Mouse (Mus musculus) heart, embryonic 12.5 days (tissue): Measurements from ENCODE around the gene Mid2. TPM values are rescaled to one million over a fixed set of nuclear protein-coding genes. Genes with fewer than 3 reads are reported as not detected.
A peak's percentile ranks its signal among the peaks of the same experiment; 100 is the strongest.

Experiments
- ATAC-seq: fragments of 200-750 bp; cut with Nextera tagmentation; 2 replicates; pipeline ENCODE4 v1.8.0; 2017; ENCODE audit warnings: moderate TSS enrichment, moderate library complexity; ENCODE audit not compliant: insufficient number of reproducible peaks, low FRiP score
- H3K27ac ChIP-seq: fragments of 300-500 bp; sonication (generic); 2 replicates; pipeline ENCODE4 v1.5.1; 2016; ENCODE audit warnings: mild to moderate bottlenecking, moderate library complexity; ENCODE audit not compliant: poor library complexity, severe bottlenecking
- H3K27me3 ChIP-seq: fragments of 300-500 bp; sonication (generic); replicated peaks from 2 replicates; pipeline ENCODE4 v1.6.1; 2016; ENCODE audit warnings: mild to moderate bottlenecking, moderate library complexity
- H3K36me3 ChIP-seq: fragments of 300-500 bp; sonication (generic); 2 replicates; pipeline ENCODE4 v1.6.1; 2016; ENCODE audit warnings: mild to moderate bottlenecking, moderate library complexity
- H3K4me1 ChIP-seq: fragments of 300-500 bp; sonication (generic); replicated peaks from 2 replicates; pipeline ENCODE4 v1.6.1; 2016; ENCODE audit warnings: mild to moderate bottlenecking
- H3K4me2 ChIP-seq: fragments of 300-500 bp; sonication (generic); 2 replicates; pipeline ENCODE4 v1.6.1; 2016; ENCODE audit warnings: mild to moderate bottlenecking, moderate library complexity
- H3K4me3 ChIP-seq: fragments of 300-500 bp; sonication (generic); 2 replicates; pipeline ENCODE4 v1.5.1; 2016; ENCODE audit warnings: mild to moderate bottlenecking
- H3K9ac ChIP-seq: fragments of 300-500 bp; sonication (generic); 2 replicates; pipeline ENCODE4 v1.6.1; 2016; ENCODE audit warnings: mild to moderate bottlenecking, moderate library complexity
- H3K9me3 ChIP-seq: fragments of 300-500 bp; sonication (generic); replicated peaks from 2 replicates; pipeline ENCODE4 v1.6.1; 2016; ENCODE audit warnings: mild to moderate bottlenecking, moderate library complexity
- WGBS: fragments of 180-500 bp; shearing (Covaris S2); methylation state at CpG from one replicate; pipeline ENCODE4 v1.1.7; 2016; 5-methylcytosine and 5-hydroxymethylcytosine counted together
- polyA plus RNA-seq: library from polyadenylated mRNA; unstranded; fragments of >200 nt; fragmentation: Nextera tagmentation; extraction: Ambion mirVana; gene quantifications from 2 replicates; pipeline ENCODE4 v1.2.1, GENCODE M21; 2016

Mid2 gene
- polyA plus RNA-seq, 1 experiment from 2014 or later = 18.3 TPM

GRCm38 (mm10) chrX:140703224-140703623 lies 38.8 kb downstream of the Mid2 start:
- no peaks in the 10 kb centered on the region for H3K36me3 ChIP-seq
- WGBS = 88% methylated on average over 1 of the region's 1 CpGs

GRCm38 (mm10) chrX:140706077-140706476 lies 41.7 kb downstream of the Mid2 start:
- H3K9ac ChIP-seq = no peak overlapping the region
- 58% methylated on average over 4 of the region's 4 CpGs for WGBS

More at GRCm38 (mm10) chrX:140703224-140703623, 38.8 kb downstream of the Mid2 start:
- no peaks in the 10 kb centered on the region for H3K27me3 ChIP-seq
- no peak overlapping the region for H3K4me2 ChIP-seq
- peaks cover 25% of the 10 kb centered on the region for H3K4me1 ChIP-seq
- no peak overlapping the region for H3K27ac ChIP-seq
- no peak for ATAC-seq
- no peak overlapping the region for H3K4me3 ChIP-seq
- no peaks in the 10 kb centered on the region for H3K9me3 ChIP-seq
- H3K9ac ChIP-seq = no peak overlapping the region

DNA sequence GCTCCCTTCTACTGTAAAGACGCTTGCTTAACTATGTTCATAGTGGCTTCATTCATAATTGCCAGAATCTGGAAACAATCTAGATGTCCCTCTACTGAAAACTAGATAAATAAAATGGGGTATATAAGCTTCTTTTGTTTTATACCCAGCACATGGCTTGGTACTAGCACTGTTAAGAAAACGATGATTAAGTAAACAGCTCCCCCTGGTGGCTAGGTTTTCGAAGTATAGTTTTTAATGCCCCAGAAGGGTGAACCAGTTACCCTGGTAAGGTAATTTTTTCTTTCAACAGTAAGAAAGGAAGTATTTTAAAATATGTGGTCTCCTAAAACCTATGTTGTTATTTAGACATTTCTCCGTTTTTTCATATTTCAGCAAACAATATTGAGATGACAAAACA lies 58.0 kb downstream of the Mid2 start:
- Histone ChIP-seq H3K9me3 (no peaks in the 10 kb centered on the region), H3K9ac (no peak overlapping the region), H3K27ac (no peak overlapping the region), H3K4me1 (no peaks in the 10 kb centered on the region), H3K4me3 (no peak overlapping the region), H3K36me3 (0 out of 2 replicates have a peak, but pooled peaks cover 4% of the 10 kb centered on the region), H3K4me2 (no peak overlapping the region), H3K27me3 (no peaks in the 10 kb centered on the region)
- 41% methylated on average over 4 of the region's 4 CpGs for WGBS
- no peak for ATAC-seq

More at GRCm38 (mm10) chrX:140706077-140706476, 41.7 kb downstream of the Mid2 start:
- H3K4me1 ChIP-seq = peaks cover 14% of the 10 kb centered on the region
- H3K9me3 ChIP-seq = no peaks in the 10 kb centered on the region
- no peak for ATAC-seq
- no peak overlapping the region for H3K4me2 ChIP-seq
- H3K36me3 ChIP-seq = no peaks in the 10 kb centered on the region
- no peaks in the 10 kb centered on the region for H3K27me3 ChIP-seq
- no peak overlapping the region for H3K4me3 ChIP-seq
- H3K27ac ChIP-seq = no peak overlapping the region

DNA sequence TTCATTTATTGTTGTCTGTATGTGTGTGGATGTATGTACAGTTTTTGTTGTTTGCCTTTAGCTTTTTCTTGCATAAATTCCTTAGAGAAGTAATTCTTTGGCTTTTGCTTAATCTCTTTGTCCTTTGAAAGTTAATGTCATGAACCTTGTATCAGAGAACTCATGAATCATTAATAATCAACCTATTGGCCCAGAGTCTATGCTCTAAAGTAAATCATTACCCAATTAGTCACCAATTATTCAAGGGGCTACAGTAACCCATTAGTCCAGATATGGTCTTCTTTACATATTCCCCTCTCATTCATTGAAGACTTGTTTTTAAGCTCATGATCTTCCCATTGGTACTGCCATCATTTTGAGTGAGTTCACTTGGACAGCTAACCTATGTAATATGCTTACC lies 74.6 kb downstream of the Mid2 start:
- Histone ChIP-seq H3K4me1 (no peaks in the 10 kb centered on the region; the same call in 1 of the 2 replicates), H3K36me3 (peaks cover 9% of the 10 kb centered on the region; the same call in 1 of the 2 replicates), H3K9me3 (no peaks in the 10 kb centered on the region), H3K4me2 (no peak overlapping the region), H3K4me3 (no peak overlapping the region), H3K9ac (no peak overlapping the region), H3K27me3 (no peaks in the 10 kb centered on the region), H3K27ac (no peak overlapping the region)
- no peak for ATAC-seq

DNA sequence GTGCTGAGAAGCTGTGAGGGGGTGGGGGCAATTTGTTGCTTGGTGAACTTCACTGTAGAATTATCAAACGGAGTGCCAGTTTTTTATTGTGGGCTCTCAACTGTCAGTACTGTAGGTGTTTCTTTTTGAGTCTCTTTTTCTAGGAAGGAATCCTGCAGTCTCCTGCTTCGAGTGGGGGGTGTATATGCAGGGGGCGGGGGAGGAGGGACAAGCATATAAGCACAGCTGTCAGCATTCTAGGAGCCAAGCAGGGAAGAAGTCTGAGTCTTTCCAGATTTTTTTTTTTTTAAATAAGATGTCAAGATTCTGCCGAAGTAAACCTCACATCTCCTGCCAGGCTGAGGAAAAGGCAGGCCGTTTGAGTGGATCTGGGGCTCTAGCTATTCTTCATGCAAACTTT lies 78.8 kb downstream of the Mid2 start:
- H3K4me3 ChIP-seq = no peak overlapping the region
- peaks cover 9% of the 10 kb centered on the region; the same call in 1 of the 2 replicates for H3K36me3 ChIP-seq
- H3K27ac ChIP-seq = no peak overlapping the region
- H3K4me1 ChIP-seq = no peaks in the 10 kb centered on the region
- no peaks in the 10 kb centered on the region for H3K9me3 ChIP-seq
- no peaks in the 10 kb centered on the region for H3K27me3 ChIP-seq
- H3K4me2 ChIP-seq = no peak overlapping the region
- no peak overlapping the region for H3K9ac ChIP-seq
- WGBS = 39% methylated on average over 5 of the region's 5 CpGs
- no peak for ATAC-seq

DNA sequence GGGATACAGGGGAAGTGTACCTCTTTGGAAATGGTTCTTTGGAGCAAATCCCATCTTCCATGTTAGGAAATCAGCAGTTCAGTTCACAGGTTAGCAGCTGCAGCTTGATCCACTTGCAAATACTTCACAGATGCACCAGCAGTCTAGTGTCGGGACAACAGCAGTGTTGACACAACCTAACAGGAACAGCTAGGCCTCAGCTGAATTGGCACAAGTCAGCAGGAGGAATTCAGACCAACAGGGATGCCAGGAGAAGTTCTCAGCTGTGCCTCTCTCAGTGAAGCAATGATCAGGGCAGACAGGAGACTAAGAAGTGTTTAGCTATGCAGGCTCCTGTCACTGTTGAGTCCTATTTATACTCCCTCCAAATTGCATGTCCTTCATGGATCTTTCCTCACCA lies 105.4 kb downstream of the Mid2 start:
- Histone ChIP-seq H3K27ac (no peak overlapping the region), H3K4me1 (no peaks in the 10 kb centered on the region), H3K36me3 (0 out of 2 replicates have a peak, but pooled peaks cover 3% of the 10 kb centered on the region), H3K9me3 (no peaks in the 10 kb centered on the region), H3K4me3 (no peak overlapping the region), H3K9ac (no peak overlapping the region), H3K4me2 (no peak overlapping the region), H3K27me3 (no peaks in the 10 kb centered on the region)
- ATAC-seq = no peak
- WGBS = 58% methylated on average over 1 of the region's 1 CpGs

GRCm38 (mm10) chrX:140805340-140805739 lies 140.9 kb downstream of the Mid2 start:
- H3K27me3 ChIP-seq = peaks cover 12% of the 10 kb centered on the region
- no peak overlapping the region for H3K27ac ChIP-seq
- 88% methylated on average over 2 of the region's 2 CpGs for WGBS
- ATAC-seq = 0 out of 2 replicates have a peak, but pooled peaks have one; percentile 33
- H3K36me3 ChIP-seq = no peaks in the 10 kb centered on the region
- no peaks in the 10 kb centered on the region for H3K4me1 ChIP-seq
- H3K4me2 ChIP-seq = no peak overlapping the region
- no peak overlapping the region for H3K9ac ChIP-seq
- no peak overlapping the region for H3K4me3 ChIP-seq
- no peaks in the 10 kb centered on the region for H3K9me3 ChIP-seq

DNA sequence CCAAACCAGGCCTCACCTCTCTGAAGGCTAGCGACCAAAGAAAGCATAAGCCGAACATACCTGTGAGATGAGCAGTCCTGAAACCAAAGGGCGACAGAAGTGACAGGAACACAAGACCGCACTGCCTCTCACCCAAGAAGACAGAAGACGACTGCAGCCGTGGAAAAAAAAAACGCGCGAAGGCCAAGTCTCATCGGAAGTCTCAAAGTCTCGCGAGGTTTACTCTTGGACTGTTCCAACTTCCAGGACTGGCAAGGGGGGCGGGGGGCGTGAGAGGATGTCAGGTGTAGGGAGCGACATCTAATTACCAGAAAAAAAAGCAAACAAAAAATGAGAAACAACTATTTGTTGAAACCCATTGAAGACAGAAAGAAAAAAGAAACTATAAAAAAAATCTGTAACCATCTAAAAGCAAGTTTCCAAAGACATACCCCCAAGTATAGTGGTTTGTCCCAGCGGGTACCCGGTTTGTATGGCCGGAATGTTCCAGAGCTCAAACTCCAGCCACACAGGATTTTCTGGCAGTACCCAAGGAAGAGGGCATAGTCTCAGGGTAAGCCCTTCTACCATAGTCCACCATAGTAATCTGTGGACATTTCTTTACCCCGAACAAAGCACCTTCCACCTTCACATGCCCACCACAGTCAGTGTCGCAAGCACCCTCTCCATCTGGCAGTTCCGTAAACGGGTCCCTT lies 149.1 kb downstream of the Mid2 start, which contains the start of gene Tex13b:
TSS of gene Tex13b (minus strand) at position 122 of the 695 bp plus-strand sequence.
- no peak within 1 kb of the TSS for H3K9ac ChIP-seq
- H3K4me2 ChIP-seq = no peak within 1 kb of the TSS
- no peak within 1 kb of the TSS for H3K27ac ChIP-seq
- no peaks in the 10 kb centered on the region for H3K36me3 ChIP-seq
- ATAC-seq = no peak
- no peaks in the 10 kb centered on the region; the same call in 1 of the 2 replicates for H3K27me3 ChIP-seq
- H3K4me1 ChIP-seq = no peaks in the 10 kb centered on the region
- H3K9me3 ChIP-seq = 0 out of 2 replicates have a peak, but pooled peaks cover 3% of the 10 kb centered on the region
- WGBS = 85% methylated on average over 22 of the region's 22 CpGs
- H3K4me3 ChIP-seq = no peak within 1 kb of the TSS

Other genes with a start within 250 kb of the Mid2 start
- gene Prps1, start 208.0 kb upstream of the Mid2 start, polyA plus RNA-seq = 61.7 and 68.5 TPM in 2 replicates
- gene Tsc22d3, start 63.9 kb upstream of the Mid2 start, polyA plus RNA-seq = 198 and 207 TPM in 2 replicates
- gene Tex13b, start 148.8 kb downstream of the Mid2 start, polyA plus RNA-seq = not detected in 2 replicates
- not detected in 2 replicates for gene Vsig1, start 243.0 kb downstream of the Mid2 start, polyA plus RNA-seq